Mouse (Mus musculus) layer of hippocampus, adult 2 months (tissue): ENCODE data around the gene Cstad. TPM values are rescaled to one million over a fixed set of nuclear protein-coding genes. Genes with fewer than 3 reads are reported as not detected.

Source experiments
- DNase-seq, 2 experiments: peaks; one replicate each; pipeline ENCODE4 v3.0.0; 2022; ENCODE audit warnings: low spot score in 2 of 2
- H3K27ac ChIP-seq: fragments of 200-600 bp; 2 replicates; pipeline ENCODE4 v1.8.1; 2022
- H3K4me3 ChIP-seq: fragments of 200-600 bp; 2 replicates; pipeline ENCODE4 v1.8.1; 2022; ENCODE audit warnings: mild to moderate bottlenecking
- CTCF ChIP-seq: fragments of 200-600 bp; conservative IDR thresholded peaks from 2 replicates; pipeline ENCODE4 v1.8.1; 2022; ENCODE audit warnings: antibody characterized with exemption, mild to moderate bottlenecking, moderate library complexity
- long read RNA-seq, 2 experiments: library from polyadenylated mRNA; stranded (forward); transcript quantifications; one replicate each; pipeline ENCODE4 v2.0.0; 2021; ENCODE audit warnings: borderline mapping rate in 2 of 2
- total RNA-seq, 2 experiments: library from RNA; stranded (reverse); gene quantifications; 2 replicates each; pipeline ENCODE4 v1.2.3; 2021

Gene Cstad
- 10 to 100 TPM in 1 of 2 experiments, 1 to 10 TPM in 1; 7.8 to 11.3 TPM for total RNA-seq
- long read RNA-seq, experiment 1, transcript Cstad-201 (2 exons, 819 nt): major isoform, 5 of 6 reads
- long read RNA-seq, experiment 1, partial matches to known transcripts: 0 of 6 reads
- long read RNA-seq, experiment 1, other reads (novel, unspliced or antisense): 1 of 6 reads
- long read RNA-seq, experiment 2, partial matches to known transcripts: 0 of 5 reads
- long read RNA-seq, experiment 2, other reads (novel, unspliced or antisense): 3 of 5 reads

- Histone ChIP-seq H3K27ac (peak within 1 kb of the TSS; percentile 100), H3K4me3 (peak within 1 kb of the TSS; percentile 72)
- DNase-seq: peak; percentile 77 to 89
- TF ChIP-seq CTCF: peak; percentile 64
These were observed at the start of gene Cstad for GRCm38 (mm10) chr2:30594641-30595379. Gene Cstad (plus strand): TSS chr2:30595040.

- Histone ChIP-seq H3K27ac (peak overlapping the region; percentile 58), H3K4me3 (no peak overlapping the region; the same call in 1 of the 2 replicates)
- no peak for TF ChIP-seq CTCF
- no peak for DNase-seq
These were observed 49.1 kb upstream of the Cstad start for GRCm38 (mm10) chr2:30545706-30546105.

GRCm38 (mm10) chr2:30546219-30546618 lies 48.6 kb upstream of the Cstad start:
- Histone ChIP-seq H3K4me3 (no peak overlapping the region), H3K27ac (no peak overlapping the region)
- DNase-seq: no peak
- TF ChIP-seq CTCF: no peak

GRCm38 (mm10) chr2:30547455-30548217 lies 47.2 kb upstream of the Cstad start:
- no peak overlapping the region for H3K4me3 ChIP-seq
- TF ChIP-seq CTCF: no peak
- H3K27ac ChIP-seq: peak overlapping the region; percentile 44; the same call in 1 of the 2 replicates
- DNase-seq: no peak

- no peak for TF ChIP-seq CTCF
- no peak for DNase-seq
- peak overlapping the region; percentile 8; the same call in 1 of the 2 replicates for H3K27ac ChIP-seq
- no peak overlapping the region for H3K4me3 ChIP-seq
These were observed 43.3 kb upstream of the Cstad start for GRCm38 (mm10) chr2:30551579-30551978.

- no peak for TF ChIP-seq CTCF
- Histone ChIP-seq H3K27ac (peak overlapping the region; percentile 82), H3K4me3 (peak overlapping the region; percentile 5; the same call in 1 of the 2 replicates)
- peak; percentile 73 to 85 for DNase-seq
These were observed 40.8 kb upstream of the Cstad start for GRCm38 (mm10) chr2:30553851-30554540.

GRCm38 (mm10) chr2:30555257-30555656 lies 39.6 kb upstream of the Cstad start:
- no peak for DNase-seq
- no peak overlapping the region for H3K4me3 ChIP-seq
- no peak overlapping the region for H3K27ac ChIP-seq
- no peak for TF ChIP-seq CTCF

- Histone ChIP-seq H3K4me3 (no peak overlapping the region), H3K27ac (no peak overlapping the region)
- DNase-seq: no peak
- TF ChIP-seq CTCF: no peak
These were observed 38.3 kb upstream of the Cstad start for GRCm38 (mm10) chr2:30556495-30556894.

GRCm38 (mm10) chr2:30559552-30559951 lies 35.3 kb upstream of the Cstad start:
- Histone ChIP-seq H3K4me3 (no peak overlapping the region), H3K27ac (no peak overlapping the region)
- no peak for TF ChIP-seq CTCF
- no peak for DNase-seq

GRCm38 (mm10) chr2:30562553-30562952 lies 32.3 kb upstream of the Cstad start:
- Histone ChIP-seq H3K4me3 (no peak overlapping the region), H3K27ac (no peak overlapping the region)
- TF ChIP-seq CTCF: no peak
- no peak for DNase-seq

- DNase-seq: no peak
- no peak for TF ChIP-seq CTCF
- no peak overlapping the region for H3K27ac ChIP-seq
- H3K4me3 ChIP-seq: no peak overlapping the region
These were observed 23.2 kb upstream of the Cstad start for GRCm38 (mm10) chr2:30571647-30572046.

GRCm38 (mm10) chr2:30573522-30573921 lies 21.3 kb upstream of the Cstad start:
- no peak for TF ChIP-seq CTCF
- H3K27ac ChIP-seq: no peak overlapping the region
- H3K4me3 ChIP-seq: no peak overlapping the region
- DNase-seq: no peak
